Mouse (Mus musculus): ENCODE measurements around the gene Dnajc15.

DNA sequence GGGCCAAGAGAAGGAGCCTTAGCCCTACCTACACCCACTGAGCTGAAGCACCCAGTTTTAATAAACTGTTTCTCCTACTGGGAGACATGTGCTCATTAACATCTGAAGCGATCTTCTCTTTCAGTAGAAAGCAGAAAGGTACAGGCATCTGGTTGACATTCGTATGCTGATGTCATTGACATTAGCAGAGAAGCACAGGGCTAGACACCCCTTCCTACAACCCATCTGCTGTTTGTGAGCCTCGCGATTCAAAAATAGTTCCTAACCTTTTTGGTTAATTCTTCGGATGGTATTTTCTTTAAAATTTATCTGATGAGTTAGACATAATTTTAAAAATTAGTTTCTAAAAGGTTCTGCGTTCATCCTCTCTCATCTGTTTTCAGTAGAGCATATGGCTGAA is 81.9 kb downstream of the Dnajc15 start:
- TF ChIP-seq CTCF (IDR thresholded peaks at IDR 0.05; ENCODE audit: borderline replicate concordance, insufficient read depth, low read depth, low read length) (no peak), POLR2A (IDR thresholded peaks at IDR 0.05; ENCODE audit: borderline replicate concordance, insufficient read depth, low read length) (no peak)
